Mouse (Mus musculus): Measurements from ENCODE around the gene Rara. TPM values are rescaled to one million over a fixed set of nuclear protein-coding genes. Genes with fewer than 3 reads are reported as not detected.

The Rara gene
- polyA plus RNA-seq, 1 experiment = 27.3 TPM

- H3K4me2 ChIP-seq (ENCODE audit: low read depth) = no peak overlapping the region
- H3K79me2 ChIP-seq (ENCODE audit: control insufficient read depth, insufficient read depth) = peaks cover 62% of the 10 kb centered on the region
- TF ChIP-seq TCF3 (IDR thresholded peaks at IDR 0.05; ENCODE audit: insufficient read length, low read depth) = no peak
- no peak for TF ChIP-seq TCF12 (IDR thresholded peaks at IDR 0.05; ENCODE audit: insufficient read depth, poor library complexity, severe bottlenecking)
- TF ChIP-seq REST (IDR thresholded peaks at IDR 0.05; ENCODE audit: insufficient read depth, insufficient read length) = no peak
- TF ChIP-seq MYOD1 (IDR thresholded peaks at IDR 0.05; ENCODE audit: control insufficient read depth in 1 of 3, insufficient read length in 2 of 3, low read depth in 2 of 3) = no peak
- no peak for TF ChIP-seq POLR2A (IDR thresholded peaks at IDR 0.05; ENCODE audit: insufficient read length, low read depth)
- TF ChIP-seq E2F4 (IDR thresholded peaks at IDR 0.05; ENCODE audit: insufficient read depth) = no peak
- TF ChIP-seq MYOG (IDR thresholded peaks at IDR 0.05; ENCODE audit: control insufficient read depth in 1 of 3, insufficient read depth in 1 of 3, insufficient read length in 2 of 3, low read depth in 2 of 3) = no peak
- TF ChIP-seq MAX (IDR thresholded peaks at IDR 0.05; ENCODE audit: low read depth) = no peak
- TF ChIP-seq USF1 (IDR thresholded peaks at IDR 0.05; ENCODE audit: low read depth) = no peak
- TF ChIP-seq SRF (IDR thresholded peaks at IDR 0.05; ENCODE audit: control insufficient read depth, insufficient read length, low read depth) = no peak
- TF ChIP-seq CEBPB (IDR thresholded peaks at IDR 0.05; ENCODE audit: insufficient read depth, poor library complexity, severe bottlenecking) = no peak
- TF ChIP-seq POLR2AphosphoS2 (IDR thresholded peaks at IDR 0.05; ENCODE audit: insufficient read length, low read depth) = no peak
Observed at GRCm38 (mm10) chr11:98955707-98956235, 28.2 kb downstream of the Rara start.

GRCm38 (mm10) chr11:98956340-98956739 is 28.7 kb downstream of the Rara start:
- TF ChIP-seq SRF (IDR thresholded peaks at IDR 0.05; ENCODE audit: control insufficient read depth, insufficient read length, low read depth) (no peak), TCF3 (IDR thresholded peaks at IDR 0.05; ENCODE audit: insufficient read length, low read depth) (no peak)
- Histone ChIP-seq H3K36me3 (ENCODE audit: control insufficient read depth, insufficient read depth) (no peaks in the 10 kb centered on the region), H3K4me2 (ENCODE audit: low read depth) (no peak overlapping the region), H3K79me2 (ENCODE audit: control insufficient read depth, insufficient read depth) (peaks cover 68% of the 10 kb centered on the region), H3K27me3 (ENCODE audit: control insufficient read depth, insufficient read depth, insufficient read length) (no peaks in the 10 kb centered on the region), H3ac (ENCODE audit: control insufficient read depth, insufficient read length) (no peak overlapping the region), H3K4me3 (no peak overlapping the region)

More at GRCm38 (mm10) chr11:98955707-98956235, 28.2 kb downstream of the Rara start:
- H3K36me3 ChIP-seq (ENCODE audit: control insufficient read depth, insufficient read depth) = no peaks in the 10 kb centered on the region
- H3K4me3 ChIP-seq = no peak overlapping the region
- H3K27me3 ChIP-seq (ENCODE audit: control insufficient read depth, insufficient read depth, insufficient read length) = no peaks in the 10 kb centered on the region
- H3ac ChIP-seq (ENCODE audit: control insufficient read depth, insufficient read length) = no peak overlapping the region

- peak overlapping the region; percentile 94 for H3K4me2 ChIP-seq (ENCODE audit: low read depth)
- H3ac ChIP-seq (ENCODE audit: control insufficient read depth, insufficient read length) = peak overlapping the region; percentile 24
- H3K27me3 ChIP-seq (ENCODE audit: control insufficient read depth, insufficient read depth, insufficient read length) = no peaks in the 10 kb centered on the region
- peak overlapping the region; percentile 72 for H3K4me3 ChIP-seq
- H3K79me2 ChIP-seq (ENCODE audit: control insufficient read depth, insufficient read depth) = peaks cover 59% of the 10 kb centered on the region
- H3K36me3 ChIP-seq (ENCODE audit: control insufficient read depth, insufficient read depth) = no peaks in the 10 kb centered on the region
- peak; percentile 89 for TF ChIP-seq POLR2A (IDR thresholded peaks at IDR 0.05; ENCODE audit: insufficient read length, low read depth)
- no peak for TF ChIP-seq MAX (IDR thresholded peaks at IDR 0.05; ENCODE audit: low read depth)
- peak in 1 of 3 experiments; percentile 24 for TF ChIP-seq MYOD1 (IDR thresholded peaks at IDR 0.05; ENCODE audit: control insufficient read depth in 1 of 3, insufficient read length in 2 of 3, low read depth in 2 of 3)
- no peak for TF ChIP-seq TCF3 (IDR thresholded peaks at IDR 0.05; ENCODE audit: insufficient read length, low read depth)
- TF ChIP-seq POLR2AphosphoS2 (IDR thresholded peaks at IDR 0.05; ENCODE audit: insufficient read length, low read depth) = peak; percentile 91
- TF ChIP-seq MYOG (IDR thresholded peaks at IDR 0.05; ENCODE audit: control insufficient read depth in 1 of 3, insufficient read depth in 1 of 3, insufficient read length in 2 of 3, low read depth in 2 of 3) = no peak
Observed at GRCm38 (mm10) chr11:98959437-98960312, 32.1 kb downstream of the Rara start.

GRCm38 (mm10) chr11:98960313-98960906 is 32.8 kb downstream of the Rara start:
- Histone ChIP-seq H3K36me3 (ENCODE audit: control insufficient read depth, insufficient read depth) (no peaks in the 10 kb centered on the region), H3K4me3 (peak overlapping the region; percentile 72)
- TF ChIP-seq MAX (IDR thresholded peaks at IDR 0.05; ENCODE audit: low read depth) (no peak), POLR2AphosphoS2 (IDR thresholded peaks at IDR 0.05; ENCODE audit: insufficient read length, low read depth) (peak; percentile 41)

GRCm38 (mm10) chr11:98961051-98961592 is 33.5 kb downstream of the Rara start:
- H3K4me3 ChIP-seq = peak overlapping the region; percentile 72
- peak overlapping the region; percentile 77 for H3K4me2 ChIP-seq (ENCODE audit: low read depth)
- TF ChIP-seq E2F4 (IDR thresholded peaks at IDR 0.05; ENCODE audit: insufficient read depth) = no peak
- TF ChIP-seq POLR2AphosphoS2 (IDR thresholded peaks at IDR 0.05; ENCODE audit: insufficient read length, low read depth) = peak; percentile 52
- H3K27me3 ChIP-seq (ENCODE audit: control insufficient read depth, insufficient read depth, insufficient read length) = no peaks in the 10 kb centered on the region
- H3K36me3 ChIP-seq (ENCODE audit: control insufficient read depth, insufficient read depth) = no peaks in the 10 kb centered on the region
- H3K79me2 ChIP-seq (ENCODE audit: control insufficient read depth, insufficient read depth) = peaks cover 63% of the 10 kb centered on the region
- H3ac ChIP-seq (ENCODE audit: control insufficient read depth, insufficient read length) = peak overlapping the region; percentile 24

More at GRCm38 (mm10) chr11:98960313-98960906, 32.8 kb downstream of the Rara start:
- H3ac ChIP-seq (ENCODE audit: control insufficient read depth, insufficient read length) = peak overlapping the region; percentile 24
- H3K4me2 ChIP-seq (ENCODE audit: low read depth) = peak overlapping the region; percentile 94
- peaks cover 60% of the 10 kb centered on the region for H3K79me2 ChIP-seq (ENCODE audit: control insufficient read depth, insufficient read depth)
- no peaks in the 10 kb centered on the region for H3K27me3 ChIP-seq (ENCODE audit: control insufficient read depth, insufficient read depth, insufficient read length)
